Mouse (Mus musculus): ENCODE results near the gene Gm10320.

DNA sequence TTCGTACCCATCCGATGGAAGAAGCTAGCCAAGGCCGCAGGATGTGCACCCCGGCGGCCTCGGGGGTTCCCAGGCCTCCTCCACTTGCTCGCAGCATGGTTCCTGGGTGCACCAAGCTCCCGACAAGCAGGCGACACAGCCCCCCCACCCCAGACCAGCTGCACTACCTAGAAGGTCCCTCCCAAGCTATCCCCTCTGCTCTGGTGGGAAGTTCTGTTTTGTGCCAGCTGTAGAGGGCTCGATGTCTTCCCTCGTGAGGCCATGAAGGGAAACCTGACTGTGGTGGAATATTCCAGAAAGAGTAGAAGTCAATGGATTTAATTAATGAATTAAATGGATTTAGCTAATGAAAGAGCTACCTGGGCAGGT lies 13.7 kb upstream of the Gm10320 start:
- no peak for TF ChIP-seq CTCF (IDR thresholded peaks at IDR 0.05; ENCODE audit: extremely low read depth, insufficient read depth, low read length)
- no peak for TF ChIP-seq POLR2A (IDR thresholded peaks at IDR 0.05; ENCODE audit: extremely low read depth, insufficient read depth, low read length)

All from cortical plate, adult 2 months (tissue).